Mouse (Mus musculus) small intestine, adult 10 weeks (tissue): ENCODE results near the gene Utp4. TPM values are rescaled to one million over a fixed set of nuclear protein-coding genes. Genes with fewer than 3 reads are reported as not detected.

Source experiments
- polyA plus RNA-seq: library from polyadenylated mRNA; stranded (reverse); fragments of 350-450 nt; fragmentation: Illumina TruSeq; extraction: RNeasy Lipid Tissue Mini Kit (QIAGEN cat#74804); gene quantifications from one replicate; pipeline ENCODE4 v1.2.3, GENCODE M21; 2014; ENCODE audit warnings: low replicate concordance

Gene Utp4
- polyA plus RNA-seq: 11.0 TPM

GRCm38 (mm10) chr8:106893481-106894156 is at the start of gene Utp4:
Gene Utp4, plus strand, starts transcription at chr8:106893636.

DNA sequence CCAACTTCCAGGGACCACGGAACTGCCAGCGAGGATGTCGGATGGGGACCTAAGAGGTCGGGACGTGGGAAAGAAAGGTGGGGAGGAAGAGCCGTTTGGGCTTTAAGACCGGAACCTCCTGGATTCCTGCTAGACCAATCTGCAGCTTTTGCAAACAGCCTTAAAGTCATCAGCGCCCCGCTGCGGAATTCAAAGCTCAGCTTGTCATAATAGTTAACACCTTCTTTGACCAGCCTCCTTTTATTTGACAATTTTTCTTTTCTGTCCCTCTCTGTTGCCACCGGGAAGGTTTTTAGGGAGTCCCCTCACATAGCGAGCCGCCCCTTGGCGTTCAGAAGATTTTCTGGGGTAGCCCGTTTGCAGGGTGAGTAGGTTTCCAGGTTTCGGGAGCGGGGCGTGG is 23.4 kb upstream of the Utp4 start, which contains the start of gene Has3:
Gene Has3, plus strand, starts transcription at position 192 of the 400 bp plus-strand sequence.

GRCm38 (mm10) chr8:106935324-106935869 is 42.0 kb downstream of the Utp4 start, which contains the start of gene Sntb2:
Gene Sntb2, plus strand, starts transcription at chr8:106935750.

Other genes with a start within 250 kb of the Utp4 start
- 0.26 TPM for gene Tango6, start 210.6 kb upstream of the Utp4 start, polyA plus RNA-seq
- gene Has3, start 23.4 kb upstream of the Utp4 start, polyA plus RNA-seq: 0.41 TPM
- 8.1 TPM for gene Sntb2, start 42.1 kb downstream of the Utp4 start, polyA plus RNA-seq
- gene Vps4a, start 137.6 kb downstream of the Utp4 start, polyA plus RNA-seq: 20.2 TPM
- 35.7 TPM for gene Pdf, start 155.0 kb downstream of the Utp4 start, polyA plus RNA-seq
- gene Cog8, start 163.1 kb downstream of the Utp4 start, polyA plus RNA-seq: 12.4 TPM
- gene Nip7, start 163.2 kb downstream of the Utp4 start, polyA plus RNA-seq: 6.6 TPM
- gene Tmed6, start 172.0 kb downstream of the Utp4 start, polyA plus RNA-seq: 18.9 TPM
- gene Terf2, start 202.9 kb downstream of the Utp4 start, polyA plus RNA-seq: 19.6 TPM